Mouse (Mus musculus): Measurements from ENCODE around the gene Gtpbp2. TPM values are rescaled to one million over a fixed set of nuclear protein-coding genes. Genes with fewer than 3 reads are reported as not detected.
A peak's percentile ranks its signal among the peaks of the same experiment; 100 is the strongest.

The Gtpbp2 gene
- total RNA-seq, 4 experiments from 2014 or later: 93.8 to 107 (median 103) TPM

- peak in 1 of 2 experiments; percentile 19 for DNase-seq (ENCODE audit: low spot score in 2 of 2)
Measured at GRCm38 (mm10) chr17:46203078-46203477, 42.2 kb downstream of the Gtpbp2 start.

- DNase-seq (ENCODE audit: low spot score in 2 of 2): no peak
Measured at GRCm38 (mm10) chr17:46206676-46207075, 45.8 kb downstream of the Gtpbp2 start.

- DNase-seq (ENCODE audit: low spot score in 2 of 2): no peak
Measured at GRCm38 (mm10) chr17:46210550-46210949, 49.7 kb downstream of the Gtpbp2 start.

Other genes with a start within 250 kb of the Gtpbp2 start
- gene Vegfa, start 128.7 kb upstream of the Gtpbp2 start, total RNA-seq (2022): 10 to 100 TPM; 77.1 to 81.3 (median 79.9) TPM
- gene Mrps18a, start 50.0 kb upstream of the Gtpbp2 start, total RNA-seq (2022): 10 to 100 TPM; 85.2 to 92.1 (median 89.0) TPM
- 10 to 100 TPM; 17.8 to 21.3 (median 19.5) TPM for gene Rsph9, start 16.8 kb upstream of the Gtpbp2 start, total RNA-seq (2022)
- 10 to 100 TPM; 13.0 to 15.8 (median 14.3) TPM for gene Mad2l1bp, start 7.5 kb upstream of the Gtpbp2 start, total RNA-seq (2022)
- gene Polh, start 41.6 kb downstream of the Gtpbp2 start, total RNA-seq (2022): 1 to 10 TPM; 5.3 to 7.8 (median 6.8) TPM
- 10 to 100 TPM; 38.3 to 42.7 (median 41.8) TPM for gene Xpo5, start 41.8 kb downstream of the Gtpbp2 start, total RNA-seq (2022)
- 10 to 100 TPM; 35.4 to 42.3 (median 40.2) TPM for gene Polr1c, start 87.0 kb downstream of the Gtpbp2 start, total RNA-seq (2022)
- gene Yipf3, start 87.0 kb downstream of the Gtpbp2 start, total RNA-seq (2022): 10 to 100 TPM; 72.8 to 90.6 (median 79.7) TPM
- gene Lrrc73, start 92.5 kb downstream of the Gtpbp2 start, total RNA-seq (2022): 10 to 100 TPM; 50.2 to 55.0 (median 53.3) TPM
- 10 to 100 TPM; 37.5 to 43.9 (median 42.3) TPM for gene Tjap1, start 122.0 kb downstream of the Gtpbp2 start, total RNA-seq (2022)
- 10 to 100 TPM; 43.9 to 52.8 (median 50.2) TPM for gene Dlk2, start 136.4 kb downstream of the Gtpbp2 start, total RNA-seq (2022)
- 10 to 100 TPM in 2 of 4 experiments, 1 to 10 TPM in 2; 8.8 to 12.0 (median 10.4) TPM for gene Abcc10, start 167.3 kb downstream of the Gtpbp2 start, total RNA-seq (2022)
- 10 to 100 TPM; 56.7 to 67.4 (median 63.1) TPM for gene Zfp318, start 222.7 kb downstream of the Gtpbp2 start, total RNA-seq (2022)